Mouse (Mus musculus): ENCODE data around the gene Vasn. TPM values are rescaled to one million over a fixed set of nuclear protein-coding genes. Genes with fewer than 3 reads are reported as not detected.

Gene Vasn
- polyA plus RNA-seq, 1 experiment from 2014 or later = 30.4 TPM

GRCm38 (mm10) chr16:4605514-4606131 lies 34.1 kb upstream of the Vasn start:
- Histone ChIP-seq H3K4me1 (replicated peaks; ENCODE audit: control insufficient read depth, insufficient read depth, low read length) (peaks cover 69% of the 10 kb centered on the region), H3K4me3 (ENCODE audit: low read length) (no peak overlapping the region), H3K9ac (ENCODE audit: low read length) (peak overlapping the region; percentile 20; the same call in 1 of the 2 replicates), H3K27ac (ENCODE audit: low read length) (peak overlapping the region; percentile 44), H3K27me3 (ENCODE audit: control insufficient read depth, insufficient read depth, low read depth, low read length) (no peaks in the 10 kb centered on the region), H3K9me3 (ENCODE audit: control insufficient read depth, low read length) (no peaks in the 10 kb centered on the region), H3K36me3 (ENCODE audit: control insufficient read depth, insufficient read depth, low read length) (peaks cover 2% of the 10 kb centered on the region; the same call in 1 of the 2 replicates), H3K4me2 (ENCODE audit: low read depth, low read length) (no peak overlapping the region)
- ATAC-seq (ENCODE audit: low read depth) = no peak
- WGBS = 63% methylated on average over 11 of the region's 13 CpGs

GRCm38 (mm10) chr16:4606431-4607084 lies 33.2 kb upstream of the Vasn start:
- no peak overlapping the region for H3K4me3 ChIP-seq (ENCODE audit: low read length)
- H3K4me2 ChIP-seq (ENCODE audit: low read depth, low read length) = no peak overlapping the region
- peaks cover 66% of the 10 kb centered on the region for H3K4me1 ChIP-seq (replicated peaks; ENCODE audit: control insufficient read depth, insufficient read depth, low read length)
- peaks cover 4% of the 10 kb centered on the region; the same call in 1 of the 2 replicates for H3K36me3 ChIP-seq (ENCODE audit: control insufficient read depth, insufficient read depth, low read length)
- H3K9me3 ChIP-seq (ENCODE audit: control insufficient read depth, low read length) = no peaks in the 10 kb centered on the region
- H3K9ac ChIP-seq (ENCODE audit: low read length) = no peak overlapping the region
- peak overlapping the region; percentile 44 for H3K27ac ChIP-seq (ENCODE audit: low read length)
- H3K27me3 ChIP-seq (ENCODE audit: control insufficient read depth, insufficient read depth, low read depth, low read length) = no peaks in the 10 kb centered on the region
- WGBS = 12% methylated on average over 5 of the region's 5 CpGs
- peak; percentile 14 for ATAC-seq (ENCODE audit: low read depth)

- H3K4me3 ChIP-seq (ENCODE audit: low read length) = no peak overlapping the region
- H3K27me3 ChIP-seq (ENCODE audit: control insufficient read depth, insufficient read depth, low read depth, low read length) = no peaks in the 10 kb centered on the region
- H3K4me2 ChIP-seq (ENCODE audit: low read depth, low read length) = no peak overlapping the region
- peaks cover 54% of the 10 kb centered on the region for H3K4me1 ChIP-seq (replicated peaks; ENCODE audit: control insufficient read depth, insufficient read depth, low read length)
- H3K9ac ChIP-seq (ENCODE audit: low read length) = no peak overlapping the region
- ATAC-seq (ENCODE audit: low read depth) = peak; percentile 51
- peaks cover 10% of the 10 kb centered on the region for H3K36me3 ChIP-seq (ENCODE audit: control insufficient read depth, insufficient read depth, low read length)
- no peaks in the 10 kb centered on the region for H3K9me3 ChIP-seq (ENCODE audit: control insufficient read depth, low read length)
- H3K27ac ChIP-seq (ENCODE audit: low read length) = peak overlapping the region; percentile 50; the same call in 1 of the 2 replicates
- 47% methylated on average over 9 of the region's 9 CpGs for WGBS
Measured at GRCm38 (mm10) chr16:4607818-4608531, 31.8 kb upstream of the Vasn start.

- Histone ChIP-seq H3K27ac (ENCODE audit: low read length) (0 out of 2 replicates have a peak overlapping the region, but pooled peaks have one; percentile 7), H3K4me1 (replicated peaks; ENCODE audit: control insufficient read depth, insufficient read depth, low read length) (peaks cover 48% of the 10 kb centered on the region), H3K9ac (ENCODE audit: low read length) (no peak overlapping the region), H3K36me3 (ENCODE audit: control insufficient read depth, insufficient read depth, low read length) (peaks cover 14% of the 10 kb centered on the region), H3K27me3 (ENCODE audit: control insufficient read depth, insufficient read depth, low read depth, low read length) (no peaks in the 10 kb centered on the region), H3K4me3 (ENCODE audit: low read length) (no peak overlapping the region), H3K9me3 (ENCODE audit: control insufficient read depth, low read length) (no peaks in the 10 kb centered on the region), H3K4me2 (ENCODE audit: low read depth, low read length) (no peak overlapping the region)
- 69% methylated on average over 19 of the region's 19 CpGs for WGBS
- peak; percentile 9; the same call in 1 of the 2 replicates for ATAC-seq (ENCODE audit: low read depth)
Measured at GRCm38 (mm10) chr16:4608532-4609059, 31.1 kb upstream of the Vasn start.

GRCm38 (mm10) chr16:4611193-4611592 lies 28.5 kb upstream of the Vasn start:
- H3K9me3 ChIP-seq (ENCODE audit: control insufficient read depth, low read length) = no peaks in the 10 kb centered on the region
- H3K4me3 ChIP-seq (ENCODE audit: low read length) = no peak overlapping the region
- no peak overlapping the region for H3K4me2 ChIP-seq (ENCODE audit: low read depth, low read length)
- no peaks in the 10 kb centered on the region for H3K27me3 ChIP-seq (ENCODE audit: control insufficient read depth, insufficient read depth, low read depth, low read length)
- H3K27ac ChIP-seq (ENCODE audit: low read length) = no peak overlapping the region
- peaks cover 24% of the 10 kb centered on the region for H3K36me3 ChIP-seq (ENCODE audit: control insufficient read depth, insufficient read depth, low read length)
- H3K4me1 ChIP-seq (replicated peaks; ENCODE audit: control insufficient read depth, insufficient read depth, low read length) = peaks cover 22% of the 10 kb centered on the region
- no peak overlapping the region for H3K9ac ChIP-seq (ENCODE audit: low read length)
- 80% methylated on average over 5 of the region's 5 CpGs for WGBS
- ATAC-seq (ENCODE audit: low read depth) = no peak

- H3K4me3 ChIP-seq (ENCODE audit: low read length) = no peak overlapping the region
- H3K4me2 ChIP-seq (ENCODE audit: low read depth, low read length) = no peak overlapping the region
- 87% methylated on average over 7 of the region's 7 CpGs for WGBS
- peaks cover 17% of the 10 kb centered on the region for H3K4me1 ChIP-seq (replicated peaks; ENCODE audit: control insufficient read depth, insufficient read depth, low read length)
- no peaks in the 10 kb centered on the region for H3K27me3 ChIP-seq (ENCODE audit: control insufficient read depth, insufficient read depth, low read depth, low read length)
- H3K9ac ChIP-seq (ENCODE audit: low read length) = no peak overlapping the region
- peaks cover 25% of the 10 kb centered on the region for H3K36me3 ChIP-seq (ENCODE audit: control insufficient read depth, insufficient read depth, low read length)
- no peak for ATAC-seq (ENCODE audit: low read depth)
- H3K27ac ChIP-seq (ENCODE audit: low read length) = no peak overlapping the region
- no peaks in the 10 kb centered on the region for H3K9me3 ChIP-seq (ENCODE audit: control insufficient read depth, low read length)
Measured at GRCm38 (mm10) chr16:4611676-4612075, 28.1 kb upstream of the Vasn start.

- no peak overlapping the region for H3K27ac ChIP-seq (ENCODE audit: low read length)
- peaks cover 30% of the 10 kb centered on the region for H3K36me3 ChIP-seq (ENCODE audit: control insufficient read depth, insufficient read depth, low read length)
- no peak overlapping the region for H3K4me3 ChIP-seq (ENCODE audit: low read length)
- no peaks in the 10 kb centered on the region for H3K27me3 ChIP-seq (ENCODE audit: control insufficient read depth, insufficient read depth, low read depth, low read length)
- ATAC-seq (ENCODE audit: low read depth) = no peak
- H3K9me3 ChIP-seq (ENCODE audit: control insufficient read depth, low read length) = no peaks in the 10 kb centered on the region
- no peak overlapping the region for H3K9ac ChIP-seq (ENCODE audit: low read length)
- no peak overlapping the region for H3K4me2 ChIP-seq (ENCODE audit: low read depth, low read length)
- no peaks in the 10 kb centered on the region; the same call in 1 of the 2 replicates for H3K4me1 ChIP-seq (replicated peaks; ENCODE audit: control insufficient read depth, insufficient read depth, low read length)
- whole genome bisulfite sequencing = 87% methylated on average over 9 of the region's 9 CpGs
Measured at GRCm38 (mm10) chr16:4613736-4614135, 26.0 kb upstream of the Vasn start.

- Histone ChIP-seq H3K9me3 (ENCODE audit: control insufficient read depth, low read length) (no peaks in the 10 kb centered on the region), H3K4me2 (ENCODE audit: low read depth, low read length) (no peak overlapping the region), H3K27ac (ENCODE audit: low read length) (no peak overlapping the region), H3K27me3 (ENCODE audit: control insufficient read depth, insufficient read depth, low read depth, low read length) (no peaks in the 10 kb centered on the region), H3K36me3 (ENCODE audit: control insufficient read depth, insufficient read depth, low read length) (peaks cover 30% of the 10 kb centered on the region), H3K4me3 (ENCODE audit: low read length) (no peak overlapping the region), H3K4me1 (replicated peaks; ENCODE audit: control insufficient read depth, insufficient read depth, low read length) (no peaks in the 10 kb centered on the region), H3K9ac (ENCODE audit: low read length) (no peak overlapping the region)
- 87% methylated on average over 3 of the region's 3 CpGs for WGBS
- no peak for ATAC-seq (ENCODE audit: low read depth)
Measured at GRCm38 (mm10) chr16:4614639-4615038, 25.1 kb upstream of the Vasn start.

GRCm38 (mm10) chr16:4615297-4615696 lies 24.4 kb upstream of the Vasn start:
- Histone ChIP-seq H3K27me3 (ENCODE audit: control insufficient read depth, insufficient read depth, low read depth, low read length) (no peaks in the 10 kb centered on the region), H3K4me3 (ENCODE audit: low read length) (no peak overlapping the region), H3K9me3 (ENCODE audit: control insufficient read depth, low read length) (no peaks in the 10 kb centered on the region), H3K27ac (ENCODE audit: low read length) (no peak overlapping the region), H3K9ac (ENCODE audit: low read length) (no peak overlapping the region), H3K4me1 (replicated peaks; ENCODE audit: control insufficient read depth, insufficient read depth, low read length) (no peaks in the 10 kb centered on the region), H3K4me2 (ENCODE audit: low read depth, low read length) (no peak overlapping the region), H3K36me3 (ENCODE audit: control insufficient read depth, insufficient read depth, low read length) (peaks cover 28% of the 10 kb centered on the region)
- ATAC-seq (ENCODE audit: low read depth) = no peak
- 77% methylated on average over 1 of the region's 1 CpGs for WGBS

Data from lung, embryonic 16.5 days (tissue).